Mouse (Mus musculus): ENCODE measurements around the gene B3gnt3.

Gene B3gnt3

GRCm38 (mm10) chr8:71678216-71678615, 23.4 kb downstream of the B3gnt3 start:
- no peak for DNase-seq (ENCODE audit: low read depth)

DNA sequence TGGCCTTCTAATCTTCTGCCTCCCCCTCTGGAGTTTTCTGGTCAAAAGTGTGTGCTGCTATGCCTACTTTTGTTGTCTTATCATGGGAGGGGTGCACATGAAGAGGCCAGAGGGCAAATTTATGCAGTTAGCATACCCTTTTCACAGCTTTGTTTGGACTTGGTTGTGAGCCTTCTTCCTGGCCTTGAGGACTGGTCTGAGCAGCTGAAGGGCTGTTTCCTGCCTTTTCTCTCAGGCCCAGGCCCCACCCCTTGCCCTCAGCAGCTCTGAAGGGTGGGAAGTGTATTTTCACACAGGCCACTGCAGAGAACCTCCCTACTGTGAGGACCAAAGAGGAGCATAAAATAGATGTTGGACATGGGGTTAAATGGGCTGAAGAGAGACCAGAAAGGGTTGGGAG, 24.0 kb downstream of the B3gnt3 start:
- no peak for DNase-seq (ENCODE audit: low read depth)

GRCm38 (mm10) chr8:71676803-71677202, 24.8 kb downstream of the B3gnt3 start:
- no peak for DNase-seq (ENCODE audit: low read depth)

- DNase-seq (ENCODE audit: low read depth) = peak; percentile 89
Observed at GRCm38 (mm10) chr8:71676020-71676741, 25.4 kb downstream of the B3gnt3 start, which contains the start of gene Jak3. TSS of gene Jak3 (plus strand) at chr8:71676296.

DNA sequence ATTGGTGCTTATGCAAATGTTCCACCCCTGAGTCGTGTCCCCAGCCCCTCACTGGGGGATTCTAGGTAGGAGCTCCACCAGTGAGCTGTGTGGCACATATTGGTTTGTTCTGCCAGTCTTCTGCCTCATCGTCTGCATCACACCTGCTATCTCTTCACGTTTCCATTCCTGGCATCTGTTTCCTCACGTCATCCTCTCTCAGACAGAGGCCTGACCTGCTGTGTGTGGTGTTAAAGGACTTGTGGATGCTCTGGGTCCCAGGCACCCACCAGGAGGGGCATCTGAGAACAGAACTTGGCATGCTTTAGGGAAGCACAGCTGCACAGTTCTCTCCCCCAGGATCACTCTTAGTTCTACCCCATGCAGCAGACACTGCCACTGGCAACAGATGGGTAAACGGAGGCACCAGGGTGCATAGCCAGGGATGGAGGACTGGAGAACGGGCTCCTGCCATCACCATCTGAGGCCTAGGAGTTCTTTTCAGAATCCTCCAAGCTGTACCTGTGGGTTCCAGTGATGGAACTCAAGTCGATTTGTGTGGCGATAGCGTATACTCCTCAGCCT, 26.1 kb downstream of the B3gnt3 start:
- no peak for DNase-seq (ENCODE audit: low read depth)

DNA sequence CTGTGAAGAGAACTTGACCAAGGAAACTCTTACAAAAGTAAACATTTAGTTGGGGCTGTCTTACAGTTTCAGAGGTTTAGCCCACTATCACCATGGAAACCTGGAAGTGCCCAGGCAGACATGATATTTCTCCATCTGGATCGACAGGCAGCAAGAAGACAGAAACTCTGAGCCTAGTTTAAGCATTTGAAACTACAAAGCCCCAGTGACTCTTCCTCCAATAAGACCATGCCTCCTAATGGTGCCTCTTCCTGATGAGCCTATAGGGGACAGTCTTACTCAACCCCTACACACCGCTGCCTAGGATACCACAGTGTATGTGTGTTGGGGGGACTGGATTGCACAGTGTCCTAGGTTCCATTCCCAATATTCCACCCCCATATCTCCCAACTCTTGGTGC, 27.5 kb downstream of the B3gnt3 start:
- DNase-seq (ENCODE audit: low read depth) = no peak

GRCm38 (mm10) chr8:71672168-71672735, 29.3 kb downstream of the B3gnt3 start:
- DNase-seq (ENCODE audit: low read depth) = no peak

- peak; percentile 94 for DNase-seq (ENCODE audit: low read depth)
Observed at GRCm38 (mm10) chr8:71671549-71671965, 30.0 kb downstream of the B3gnt3 start, which contains the start of gene Unc13a. TSS of gene Unc13a (minus strand) at chr8:71671757.

DNA sequence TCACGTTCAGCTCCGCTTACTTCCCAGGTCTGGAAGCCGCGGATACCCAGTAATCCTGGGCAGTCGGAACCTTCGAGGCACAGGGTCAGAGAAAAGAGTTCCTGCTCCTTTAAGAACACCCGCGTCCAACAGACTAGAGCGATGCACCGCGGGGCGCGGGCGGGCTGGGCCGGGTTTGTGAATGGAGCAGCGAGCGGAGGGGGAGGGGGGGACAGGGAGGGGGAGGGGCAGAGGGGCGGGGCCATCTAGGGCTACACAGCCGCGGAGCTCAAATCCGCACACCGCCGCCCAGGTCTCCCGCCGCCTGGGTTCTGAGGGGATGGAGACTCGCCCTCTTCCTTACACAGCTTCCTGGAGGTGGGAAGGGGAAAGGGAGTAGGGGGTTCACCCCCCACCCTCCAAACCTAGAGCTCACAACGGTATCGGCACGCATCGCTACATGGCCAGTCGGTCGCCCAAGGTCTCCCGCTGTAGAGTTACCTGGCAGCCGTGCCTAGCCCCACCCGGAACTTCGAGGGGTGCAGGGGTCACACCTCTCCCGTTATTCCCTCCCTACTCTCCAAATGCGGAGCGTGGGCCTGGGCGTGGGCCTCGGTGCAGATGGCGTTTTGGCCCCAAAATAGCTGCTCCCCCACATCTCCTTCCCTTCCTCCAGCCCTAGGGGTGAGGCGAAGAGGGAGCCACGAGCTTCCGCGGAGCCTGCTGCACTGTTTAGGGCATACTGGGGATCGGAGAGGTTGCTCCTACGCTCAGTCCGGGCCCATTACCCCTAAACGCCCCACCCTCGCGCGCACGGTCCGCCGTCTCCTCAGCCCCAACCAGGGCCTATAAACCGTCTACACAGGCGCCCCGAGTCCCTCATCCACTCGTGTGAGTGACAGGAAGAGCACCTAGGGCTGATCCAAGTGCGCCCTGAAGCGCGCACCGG, 30.7 kb downstream of the B3gnt3 start:
- DNase-seq (ENCODE audit: low read depth) = peak; percentile 59

GRCm38 (mm10) chr8:71670198-71670597, 31.4 kb downstream of the B3gnt3 start:
- no peak for DNase-seq (ENCODE audit: low read depth)

GRCm38 (mm10) chr8:71668220-71668975, 33.2 kb downstream of the B3gnt3 start:
- peak; percentile 73 for DNase-seq (ENCODE audit: low read depth)

- DNase-seq (ENCODE audit: low read depth) = no peak
Observed at GRCm38 (mm10) chr8:71667256-71667655, 34.3 kb downstream of the B3gnt3 start.

- no peak for DNase-seq (ENCODE audit: low read depth)
Observed at GRCm38 (mm10) chr8:71666855-71667254, 34.7 kb downstream of the B3gnt3 start.

- peak; percentile 70 for DNase-seq (ENCODE audit: low read depth)
Observed at GRCm38 (mm10) chr8:71665331-71666130, 36.1 kb downstream of the B3gnt3 start.

DNA sequence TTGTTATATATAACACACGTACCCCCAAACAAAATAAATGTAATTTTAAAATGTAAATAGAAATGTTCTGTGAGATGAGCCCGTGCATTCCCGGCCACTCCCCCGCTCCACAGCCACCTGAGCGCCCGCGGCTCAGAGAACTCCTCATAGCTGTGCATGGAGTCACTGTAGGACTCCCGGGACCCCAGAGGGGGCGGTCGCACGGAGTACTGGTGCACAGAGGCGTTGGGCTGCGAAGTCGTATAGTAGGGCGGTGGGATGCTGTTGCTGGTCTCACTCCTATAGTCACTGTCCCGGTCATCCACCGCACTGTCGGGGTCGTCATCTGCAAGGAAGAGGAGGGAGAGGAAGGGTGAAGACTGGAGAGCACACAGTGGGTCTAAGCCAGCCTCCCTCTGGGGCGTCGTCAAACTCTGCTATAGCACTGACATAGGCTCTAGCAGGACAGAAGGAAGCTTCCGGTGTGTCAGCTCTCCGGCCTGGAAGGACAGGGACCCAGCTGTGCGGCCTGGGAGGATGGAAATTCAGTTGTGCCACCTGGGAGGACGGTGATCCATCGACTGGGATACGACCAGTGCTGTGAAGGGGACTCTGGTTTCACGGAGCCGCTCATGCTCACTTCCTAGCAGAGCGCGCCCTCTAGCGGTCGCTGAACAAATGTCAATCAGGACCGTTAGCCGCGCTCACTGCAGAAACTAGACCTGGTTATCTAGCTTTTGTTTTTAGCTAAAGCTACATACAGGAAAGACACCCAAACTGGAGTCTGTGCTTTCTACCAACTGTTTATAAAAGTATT, 41.1 kb downstream of the B3gnt3 start:
- DNase-seq (ENCODE audit: low read depth) = peak; percentile 93

DNA sequence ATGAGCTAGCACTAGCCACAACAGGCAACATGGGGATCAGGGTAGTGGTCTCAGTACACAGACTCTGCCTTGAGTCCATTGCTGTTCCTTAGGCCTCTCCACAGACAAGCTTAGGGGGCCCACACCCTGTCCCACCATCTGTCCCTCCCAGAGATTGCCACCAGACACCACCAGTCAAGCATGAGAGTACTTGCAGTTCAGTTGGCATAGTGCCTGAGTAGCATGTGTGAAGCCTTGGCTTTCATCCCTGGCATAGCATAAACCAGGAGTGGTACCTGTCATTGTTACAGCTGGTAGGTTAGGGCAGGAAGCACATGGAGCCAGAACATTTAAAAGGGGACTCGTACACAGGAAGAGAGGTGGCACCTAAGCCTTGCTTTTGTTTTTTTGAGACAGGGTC, 41.8 kb downstream of the B3gnt3 start:
- no peak for DNase-seq (ENCODE audit: low read depth)

GRCm38 (mm10) chr8:71658515-71659049, 43.0 kb downstream of the B3gnt3 start:
- DNase-seq (ENCODE audit: low read depth) = no peak

- no peak for DNase-seq (ENCODE audit: low read depth)
Observed at GRCm38 (mm10) chr8:71657816-71658215, 43.8 kb downstream of the B3gnt3 start.

GRCm38 (mm10) chr8:71654600-71654999, 47.0 kb downstream of the B3gnt3 start:
- peak; percentile 54 for DNase-seq (ENCODE audit: low read depth)

- DNase-seq (ENCODE audit: low read depth) = no peak
Observed at GRCm38 (mm10) chr8:71645510-71645909, 56.1 kb downstream of the B3gnt3 start.
